Mouse (Mus musculus) E14TG2a.4 (cell line): ENCODE measurements around the gene Eml6.

Source experiments
- CTCF ChIP-seq: conservative IDR thresholded peaks from 2 replicates; pipeline ENCODE4 v1.5.1; 2014; ENCODE audit warnings: low read length
- NANOG ChIP-seq: IDR thresholded peaks from 2 replicates; pipeline ENCODE4 v1.6.1; 2014; ENCODE audit warnings: borderline replicate concordance, low read length, mixed read lengths
- POU5F1 ChIP-seq: IDR thresholded peaks from 2 replicates; pipeline ENCODE4 v1.6.1; 2014; ENCODE audit warnings: low read length, borderline replicate concordance

- TF ChIP-seq CTCF (no peak), NANOG (no peak), POU5F1 (no peak)
These were observed 263.1 kb downstream of the Eml6 start for GRCm38 (mm10) chr11:29762768-29763167.
